Mouse (Mus musculus): ENCODE measurements at regions not wholly inside any gene's neighbourhood (a gene's known extent, or its start where the extent isn't known, plus 50 kb on each side); places are given as distances from the start of the nearest gene placed in this dataset.

DNA sequence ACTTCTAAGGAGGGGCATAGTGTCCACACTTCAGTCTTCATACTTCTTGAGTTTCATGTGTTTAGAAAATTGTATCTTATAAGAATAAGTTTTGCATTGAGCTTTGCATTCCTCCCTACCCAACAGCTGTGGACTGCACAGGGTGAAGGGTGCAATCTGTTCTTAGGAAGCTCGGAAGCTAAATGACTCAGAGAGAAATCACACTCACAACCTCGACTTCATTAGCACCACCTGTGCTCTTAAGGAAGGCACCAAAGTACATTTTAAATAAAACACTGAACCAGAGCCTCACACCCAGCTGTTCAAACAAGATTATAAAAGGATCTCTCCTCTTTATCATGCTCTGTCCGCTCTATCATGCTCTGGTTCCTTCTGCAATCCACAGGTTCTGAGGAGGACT, 110.1 kb upstream of the Actbl2 start:
- TF ChIP-seq CTCF (IDR thresholded peaks at IDR 0.05; ENCODE audit: borderline replicate concordance, insufficient read depth, low read depth, low read length) (no peak), POLR2A (IDR thresholded peaks at IDR 0.05; ENCODE audit: borderline replicate concordance, insufficient read depth, low read length) (no peak)
